Mouse (Mus musculus) hindbrain, postnatal 0 days (tissue): ENCODE data around the gene Atp1b2. TPM values are rescaled to one million over a fixed set of nuclear protein-coding genes. Genes with fewer than 3 reads are reported as not detected.

Experiments
- ATAC-seq: fragments of 200-750 bp; cut with Nextera tagmentation; 2 replicates; pipeline ENCODE4 v1.8.0; 2017; ENCODE audit warnings: mild to moderate bottlenecking, moderate TSS enrichment, moderate library complexity
- DNase-seq: peaks from one replicate; pipeline ENCODE4 v3.0.0-alpha.2; 2015; ENCODE audit warnings: low spot score
- H3K27ac ChIP-seq: fragments of 300-500 bp; sonication (generic); 2 replicates; pipeline ENCODE4 v1.5.1; 2014; ENCODE audit warnings: mild to moderate bottlenecking
- H3K27me3 ChIP-seq: fragments of 300-500 bp; sonication (generic); 2 replicates; pipeline ENCODE4 v1.6.1; 2014; ENCODE audit warnings: low read length, mixed read lengths; ENCODE audit not compliant: insufficient read depth
- H3K36me3 ChIP-seq: fragments of 300-500 bp; sonication (generic); 2 replicates; pipeline ENCODE4 v1.6.1; 2014; ENCODE audit warnings: low read length, mixed read lengths; ENCODE audit not compliant: insufficient read depth
- H3K4me1 ChIP-seq: fragments of 300-500 bp; sonication (generic); 2 replicates; pipeline ENCODE4 v1.6.1; 2014; ENCODE audit warnings: antibody characterized with exemption, low read length, mixed read lengths; ENCODE audit not compliant: insufficient read depth
- H3K4me2 ChIP-seq: fragments of 300-500 bp; sonication (generic); 2 replicates; pipeline ENCODE4 v1.6.1; 2014; ENCODE audit warnings: low read depth, mild to moderate bottlenecking, low read length, moderate library complexity, mixed read lengths
- H3K4me3 ChIP-seq: fragments of 300-500 bp; sonication (generic); 2 replicates; pipeline ENCODE4 v1.5.1; 2014; ENCODE audit warnings: low read length
- H3K9ac ChIP-seq: fragments of 300-500 bp; sonication (generic); replicated peaks from 2 replicates; pipeline ENCODE4 v1.6.1; 2014; ENCODE audit warnings: mild to moderate bottlenecking, low read length, moderate library complexity, mixed read lengths
- H3K9me3 ChIP-seq: fragments of 300-500 bp; sonication (generic); 2 replicates; pipeline ENCODE4 v1.6.1; 2016; ENCODE audit warnings: low read length, mixed read lengths
- CTCF ChIP-seq: IDR thresholded peaks from 2 replicates; pipeline ENCODE4 v1.5.1; 2016; ENCODE audit warnings: antibody characterized with exemption, control low read depth, low read depth
- WGBS: fragments of 180-500 bp; shearing (Covaris S2); extraction: QIAGEN DNeasy Blood & Tissue Kit; methylation state at CpG from one replicate; pipeline ENCODE4 v1.1.7; 2014; 5-methylcytosine and 5-hydroxymethylcytosine counted together
- microRNA counts: library from miRNA; unstranded; fragments of <30 nt; microRNA quantifications from one replicate; lab custom pipeline; 2015
- microRNA-seq, 2 experiments: library from miRNA; unstranded; fragments of <30 nt; microRNA quantifications; one replicate each; pipeline ENCODE4; 2016
- polyA plus RNA-seq: library from polyadenylated mRNA; unstranded; fragments of >200 nt; fragmentation: Nextera tagmentation; extraction: Ambion mirVana; gene quantifications from 2 replicates; pipeline ENCODE4 v1.2.1, GENCODE M21; 2015
- total RNA-seq: library from RNA; depleted of rRNA; stranded (reverse); fragments of >200 nt; gene quantifications from 2 replicates; pipeline ENCODE4 v1.2.3, GENCODE M21; 2014; rRNA removed

Atp1b2 gene
- total and polyA plus RNA-seq, 2 experiments from 2014 or later: 157 to 210 TPM

DNA sequence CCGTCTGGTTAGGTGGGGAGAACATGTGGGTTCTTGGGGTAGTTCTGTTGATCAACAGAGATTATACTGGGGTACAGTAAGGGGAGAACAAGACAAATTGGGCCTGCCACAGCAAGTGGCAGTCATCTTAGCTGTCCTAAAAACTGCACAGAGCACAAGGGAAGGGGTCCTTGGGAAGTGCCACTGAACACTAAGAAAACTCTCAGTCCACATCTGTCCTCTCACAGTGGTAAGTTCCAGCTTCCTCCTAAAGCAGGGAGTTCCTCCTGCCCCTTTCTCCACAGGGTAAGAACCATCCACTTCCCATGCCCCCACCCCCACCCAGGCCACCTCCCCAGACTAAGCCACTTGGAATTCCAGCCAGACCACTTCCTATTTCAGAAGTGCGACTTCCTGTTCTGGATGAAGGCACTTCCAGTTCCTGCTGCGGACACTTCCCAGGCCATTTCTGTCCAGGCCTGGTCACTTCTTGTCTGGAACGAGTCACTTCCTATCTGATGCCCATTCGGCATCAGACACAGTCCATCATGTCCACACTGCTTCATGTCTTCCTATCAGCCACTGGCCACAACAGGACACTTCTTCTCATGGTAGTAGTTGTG, 51.1 kb downstream of the Atp1b2 start:
- Histone ChIP-seq H3K4me1 (peaks cover 43% of the 10 kb centered on the region), H3K27me3 (no peaks in the 10 kb centered on the region), H3K27ac (0 out of 2 replicates have a peak overlapping the region, but pooled peaks have one; percentile 11), H3K9me3 (no peaks in the 10 kb centered on the region), H3K36me3 (no peaks in the 10 kb centered on the region), H3K9ac (no peak overlapping the region), H3K4me3 (no peak overlapping the region), H3K4me2 (no peak overlapping the region)
- 74% methylated on average over 5 of the region's 5 CpGs for WGBS
- no peak for TF ChIP-seq CTCF
- no peak for DNase-seq
- no peak for ATAC-seq

DNA sequence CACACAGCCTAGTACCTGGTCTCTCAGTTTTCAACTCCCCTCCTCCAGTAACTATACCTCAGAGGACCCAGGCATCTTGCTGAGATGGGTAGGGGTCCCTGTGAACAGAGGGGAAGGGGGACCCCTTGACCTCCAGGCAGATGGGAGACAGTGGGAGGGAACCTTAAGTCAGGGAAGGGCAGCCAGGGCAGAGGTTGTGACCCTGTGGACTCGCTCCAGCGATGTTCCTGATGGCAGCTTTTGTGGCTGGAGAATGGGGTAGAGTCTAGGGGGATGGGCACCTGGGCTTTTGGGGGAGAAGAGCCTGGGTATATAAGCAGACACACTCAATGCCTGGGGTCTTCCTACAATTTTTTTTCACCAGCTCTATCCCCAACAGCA, 52.4 kb downstream of the Atp1b2 start:
- no peaks in the 10 kb centered on the region for H3K36me3 ChIP-seq
- peak overlapping the region; percentile 77 for H3K27ac ChIP-seq
- WGBS: 5% methylated on average over 2 of the region's 2 CpGs
- DNase-seq (no peak), ATAC-seq (peak; percentile 8)
- no peaks in the 10 kb centered on the region for H3K27me3 ChIP-seq
- H3K9me3 ChIP-seq: no peaks in the 10 kb centered on the region
- peaks cover 31% of the 10 kb centered on the region for H3K4me1 ChIP-seq
- H3K9ac ChIP-seq: peak overlapping the region; percentile 38
- no peak for TF ChIP-seq CTCF
- H3K4me2 ChIP-seq: peak overlapping the region; percentile 43
- no peak overlapping the region for H3K4me3 ChIP-seq

DNA sequence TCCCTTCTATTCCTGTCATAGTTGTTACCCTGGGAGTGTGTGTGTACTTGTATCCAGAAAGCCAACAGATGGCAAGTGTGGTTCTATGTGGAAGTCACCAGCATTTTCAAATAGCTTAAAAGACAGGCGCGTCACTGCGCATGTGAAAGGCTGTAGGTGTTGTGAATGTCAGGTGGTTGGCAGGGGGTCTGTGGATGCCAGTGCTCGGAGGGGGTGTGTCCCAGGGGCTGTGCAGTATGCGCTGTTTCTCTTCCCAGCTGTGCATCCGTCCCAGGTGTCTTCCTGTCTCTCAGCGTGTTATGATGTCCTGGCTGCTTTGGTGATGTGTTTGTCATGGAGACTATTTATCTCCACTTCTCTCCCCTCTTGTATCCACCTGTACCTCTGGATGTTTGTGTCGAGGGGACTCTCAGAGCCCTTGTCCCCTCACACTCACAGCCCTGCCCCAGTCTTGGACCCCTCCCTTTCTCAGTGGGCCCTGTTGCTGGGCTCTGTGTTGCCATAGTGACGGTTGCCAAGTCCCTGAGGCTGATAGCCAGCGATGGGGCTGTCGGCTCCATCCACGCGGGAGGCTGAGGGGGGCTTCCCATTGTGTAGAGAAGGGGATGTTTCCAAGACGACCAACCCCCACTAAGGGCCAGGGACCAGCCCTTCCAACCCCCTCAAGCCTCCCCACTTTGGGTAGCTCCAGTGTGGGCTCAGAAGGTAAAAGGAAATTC, 53.0 kb downstream of the Atp1b2 start:
- WGBS: 5% methylated on average over 14 of the region's 14 CpGs
- Histone ChIP-seq H3K9ac (peak overlapping the region; percentile 38), H3K9me3 (no peaks in the 10 kb centered on the region), H3K27me3 (no peaks in the 10 kb centered on the region), H3K4me2 (peak overlapping the region; percentile 43), H3K27ac (peak overlapping the region; percentile 77), H3K4me1 (peaks cover 29% of the 10 kb centered on the region), H3K4me3 (0 out of 2 replicates have a peak overlapping the region, but pooled peaks have one; percentile 1), H3K36me3 (no peaks in the 10 kb centered on the region)
- ATAC-seq (peak; percentile 87), DNase-seq (peak; percentile 89)
- TF ChIP-seq CTCF: no peak

DNA sequence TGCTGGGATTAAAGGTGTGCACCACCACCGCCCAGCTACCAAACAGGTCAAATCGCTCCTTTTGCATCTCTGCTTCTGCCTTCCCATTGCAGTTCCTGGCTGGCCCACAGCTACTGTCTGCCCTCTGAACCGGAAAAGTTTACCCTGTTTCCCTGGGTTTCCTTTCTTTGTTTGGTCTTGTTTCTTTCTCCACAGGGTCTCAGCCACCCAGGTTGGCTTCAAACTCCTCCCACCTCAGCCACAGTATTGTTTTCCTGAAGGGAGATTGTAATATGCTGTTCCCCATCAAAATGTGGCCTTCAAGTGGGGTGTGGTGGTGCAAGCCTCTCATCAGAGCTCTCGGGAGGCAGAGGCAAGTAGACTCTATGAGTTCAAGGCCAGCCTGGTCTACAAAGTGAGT, 54.4 kb downstream of the Atp1b2 start:
- DNase-seq: no peak
- Histone ChIP-seq H3K9me3 (no peaks in the 10 kb centered on the region), H3K36me3 (no peaks in the 10 kb centered on the region), H3K4me1 (peaks cover 26% of the 10 kb centered on the region), H3K4me3 (no peak overlapping the region), H3K4me2 (no peak overlapping the region), H3K9ac (no peak overlapping the region), H3K27me3 (no peaks in the 10 kb centered on the region), H3K27ac (no peak overlapping the region)
- ATAC-seq: no peak
- 42% methylated on average over 4 of the region's 4 CpGs for WGBS
- no peak for TF ChIP-seq CTCF

MicroRNAs within 50 kb of the gene (microRNA counts, 519-probe panel; counts per million panel counts)
- 3,987 counts per million, percentile 70 among the panel's probes with 10 or more counts for microRNA mmu-miR-467f (lab: Ali Mortazavi, UCI)

Small RNAs within 50 kb of the gene (microRNA-seq; reads per million reads assigned to microRNA genes)
- 0 reads per million in 2 experiments for gene Mir467f

Other genes with a start within 250 kb of the Atp1b2 start
Only the 30 nearest of the 32 such genes appear.
- 77.1 and 99.0 TPM in 2 replicates for gene Naa38, start 210.5 kb downstream of the Atp1b2 start, total RNA-seq
- gene Naa38, start 210.5 kb downstream of the Atp1b2 start, polyA plus RNA-seq: 162 and 163 TPM in 2 replicates
- 21.8 and 26.9 TPM in 2 replicates for gene Cyb5d1, start 210.3 kb downstream of the Atp1b2 start, total RNA-seq
- 18.5 and 22.2 TPM in 2 replicates for gene Cyb5d1, start 210.3 kb downstream of the Atp1b2 start, polyA plus RNA-seq
- gene Tmem88, start 207.7 kb downstream of the Atp1b2 start, total RNA-seq: 3.8 and 4.3 TPM in 2 replicates
- 8.7 and 9.5 TPM in 2 replicates for gene Tmem88, start 207.7 kb downstream of the Atp1b2 start, polyA plus RNA-seq
- gene Kdm6b, start 192.3 kb downstream of the Atp1b2 start, total RNA-seq: 8.0 and 10.5 TPM in 2 replicates
- 20.5 and 22.3 TPM in 2 replicates for gene Kdm6b, start 192.3 kb downstream of the Atp1b2 start, polyA plus RNA-seq
- 3.9 and 4.9 TPM in 2 replicates for gene Dnah2, start 56.8 kb downstream of the Atp1b2 start, total RNA-seq
- gene Dnah2, start 56.8 kb downstream of the Atp1b2 start, polyA plus RNA-seq: 2.0 and 3.2 TPM in 2 replicates
- 97.9 and 111 TPM in 2 replicates for gene Efnb3, start 45.7 kb downstream of the Atp1b2 start, total RNA-seq
- gene Efnb3, start 45.7 kb downstream of the Atp1b2 start, polyA plus RNA-seq: 93.3 and 94.4 TPM in 2 replicates
- 16.4 and 19.4 TPM in 2 replicates for gene Wrap53, start 25.7 kb downstream of the Atp1b2 start, total RNA-seq
- 12.8 and 13.8 TPM in 2 replicates for gene Wrap53, start 25.7 kb downstream of the Atp1b2 start, polyA plus RNA-seq
- gene Trp53, start 25.6 kb downstream of the Atp1b2 start, total RNA-seq: 33.5 and 41.5 TPM in 2 replicates
- 36.6 and 37.4 TPM in 2 replicates for gene Trp53, start 25.6 kb downstream of the Atp1b2 start, polyA plus RNA-seq
- 0.40 TPM in 1 of 2 replicates, not detected in the other for gene Shbg, start 12.0 kb upstream of the Atp1b2 start, total RNA-seq
- gene Shbg, start 12.0 kb upstream of the Atp1b2 start, polyA plus RNA-seq: not detected in 2 replicates
- 8.6 and 10.9 TPM in 2 replicates for gene Sat2, start 16.1 kb upstream of the Atp1b2 start, total RNA-seq
- gene Sat2, start 16.1 kb upstream of the Atp1b2 start, polyA plus RNA-seq: 35.4 and 41.4 TPM in 2 replicates
- 68.5 and 79.6 TPM in 2 replicates for gene Fxr2, start 27.0 kb upstream of the Atp1b2 start, total RNA-seq
- 23.3 and 28.8 TPM in 2 replicates for gene Fxr2, start 27.0 kb upstream of the Atp1b2 start, polyA plus RNA-seq
- not detected in 2 replicates for gene Sox15, start 49.4 kb upstream of the Atp1b2 start, total RNA-seq
- gene Sox15, start 49.4 kb upstream of the Atp1b2 start, polyA plus RNA-seq: 0.35 and 0.40 TPM in 2 replicates
- gene Mpdu1, start 56.7 kb upstream of the Atp1b2 start, total RNA-seq: 141 and 256 TPM in 2 replicates
- 122 and 124 TPM in 2 replicates for gene Mpdu1, start 56.7 kb upstream of the Atp1b2 start, polyA plus RNA-seq
- 6.0 and 7.5 TPM in 2 replicates for gene Cd68, start 60.2 kb upstream of the Atp1b2 start, total RNA-seq
- gene Cd68, start 60.2 kb upstream of the Atp1b2 start, polyA plus RNA-seq: 10.5 and 12.0 TPM in 2 replicates
- gene Eif4a1, start 66.5 kb upstream of the Atp1b2 start, total RNA-seq: 696 and 745 TPM in 2 replicates
- gene Eif4a1, start 66.5 kb upstream of the Atp1b2 start, polyA plus RNA-seq: 427 and 463 TPM in 2 replicates
- 68.6 and 90.4 TPM in 2 replicates for gene Senp3, start 76.1 kb upstream of the Atp1b2 start, total RNA-seq
- gene Senp3, start 76.1 kb upstream of the Atp1b2 start, polyA plus RNA-seq: 69.2 and 69.3 TPM in 2 replicates
- gene Tnfsf13, start 79.8 kb upstream of the Atp1b2 start, total RNA-seq: 0.14 and 1.8 TPM in 2 replicates
- 0.76 and 0.98 TPM in 2 replicates for gene Tnfsf13, start 79.8 kb upstream of the Atp1b2 start, polyA plus RNA-seq
- gene Tnfsf12, start 89.9 kb upstream of the Atp1b2 start, total RNA-seq: 3.1 and 7.1 TPM in 2 replicates
- 5.0 and 6.0 TPM in 2 replicates for gene Tnfsf12, start 89.9 kb upstream of the Atp1b2 start, polyA plus RNA-seq
- 0.94 and 4.6 TPM in 2 replicates for gene Tnfsfm13, start 90.2 kb upstream of the Atp1b2 start, total RNA-seq
- gene Tnfsfm13, start 90.2 kb upstream of the Atp1b2 start, polyA plus RNA-seq: 2.0 and 2.8 TPM in 2 replicates
- gene Polr2a, start 152.7 kb upstream of the Atp1b2 start, total RNA-seq: 18.3 and 18.8 TPM in 2 replicates
- 9.1 and 10.5 TPM in 2 replicates for gene Polr2a, start 152.7 kb upstream of the Atp1b2 start, polyA plus RNA-seq
- 0.72 TPM in 1 of 2 replicates, not detected in the other for gene Slc35g3, start 156.0 kb upstream of the Atp1b2 start, total RNA-seq
- 0.11 and 0.15 TPM in 2 replicates for gene Slc35g3, start 156.0 kb upstream of the Atp1b2 start, polyA plus RNA-seq
- gene Zbtb4, start 160.0 kb upstream of the Atp1b2 start, total RNA-seq: 39.2 and 39.9 TPM in 2 replicates
- gene Zbtb4, start 160.0 kb upstream of the Atp1b2 start, polyA plus RNA-seq: 4.6 and 4.9 TPM in 2 replicates
- gene Chrnb1, start 190.0 kb upstream of the Atp1b2 start, total RNA-seq: 1.5 TPM in 1 of 2 replicates, not detected in the other
- gene Chrnb1, start 190.0 kb upstream of the Atp1b2 start, polyA plus RNA-seq: 0.85 and 1.5 TPM in 2 replicates
- 19.1 and 19.2 TPM in 2 replicates for gene Fgf11, start 195.9 kb upstream of the Atp1b2 start, total RNA-seq
- 3.8 and 4.4 TPM in 2 replicates for gene Fgf11, start 195.9 kb upstream of the Atp1b2 start, polyA plus RNA-seq
- 0.16 and 0.72 TPM in 2 replicates for gene Tmem102, start 199.7 kb upstream of the Atp1b2 start, total RNA-seq
- gene Tmem102, start 199.7 kb upstream of the Atp1b2 start, polyA plus RNA-seq: 1.1 and 1.5 TPM in 2 replicates
- gene Gm39566, start 209.4 kb upstream of the Atp1b2 start, total RNA-seq: not detected in 2 replicates
- gene Gm39566, start 209.4 kb upstream of the Atp1b2 start, polyA plus RNA-seq: not detected in 2 replicates
- gene Spem2, start 212.5 kb upstream of the Atp1b2 start, total RNA-seq: not detected in 2 replicates
- not detected in 2 replicates for gene Spem2, start 212.5 kb upstream of the Atp1b2 start, polyA plus RNA-seq
- gene Spem1, start 216.2 kb upstream of the Atp1b2 start, total RNA-seq: not detected in 2 replicates
- gene Spem1, start 216.2 kb upstream of the Atp1b2 start, polyA plus RNA-seq: 0.28 and 0.40 TPM in 2 replicates
- gene Nlgn2, start 231.8 kb upstream of the Atp1b2 start, total RNA-seq: 126 and 130 TPM in 2 replicates
- gene Nlgn2, start 231.8 kb upstream of the Atp1b2 start, polyA plus RNA-seq: 20.8 and 22.3 TPM in 2 replicates
- 119 and 153 TPM in 2 replicates for gene Tmem256, start 232.6 kb upstream of the Atp1b2 start, total RNA-seq
- gene Tmem256, start 232.6 kb upstream of the Atp1b2 start, polyA plus RNA-seq: 435 and 439 TPM in 2 replicates